32 mouse cellular contexts compared by ENCODE assay signal in the genomic region with DNA sequence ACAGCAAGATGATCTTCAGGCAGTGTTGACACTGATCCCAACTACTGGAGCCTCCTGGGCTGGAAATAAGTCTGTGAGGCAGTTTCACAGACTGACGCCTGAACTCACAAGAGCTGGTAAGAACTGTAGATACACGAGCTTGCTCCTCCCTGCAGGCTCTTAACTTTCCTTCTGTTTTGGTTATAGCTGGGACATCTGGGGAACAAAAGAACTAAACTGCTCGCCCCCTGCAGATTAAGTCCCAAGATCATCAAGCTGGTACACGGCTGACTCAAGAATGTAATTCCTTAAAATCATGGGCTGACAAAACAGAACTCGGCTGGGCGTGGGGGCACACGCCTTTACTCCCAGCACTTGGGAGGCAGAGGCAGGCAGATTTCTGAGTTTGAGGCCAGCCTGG. TPM values are rescaled to one million over a fixed set of nuclear protein-coding genes. Genes with fewer than 3 reads are reported as not detected.
"Had no signal": no experiment of that assay in that cellular context is flagged by ENCODE, and none has a peak within 500 bp of the region (broad histone marks: within the 10 kb centered on the region; RNA-seq: fewer than 3 reads in every experiment).

No protein-coding gene starts in this region.

- H3K9ac ChIP-seq: heart, embryonic 12.5 days; hindbrain, embryonic 12.5 days; hindbrain, embryonic 14.5 days; intestine, embryonic 15.5 days; limb, embryonic 13.5 days; limb, embryonic 15.5 days; liver, embryonic 12.5 days; liver, embryonic 14.5 days had no signal

- H3K9me3 ChIP-seq: heart, embryonic 10.5 days; heart, embryonic 12.5 days; hindbrain, embryonic 10.5 days; hindbrain, embryonic 12.5 days; intestine, embryonic 15.5 days; limb, embryonic 13.5 days; limb, embryonic 15.5 days; liver, embryonic 12.5 days had no signal

- H3K4me1 ChIP-seq: hindbrain, embryonic 10.5 days; intestine, embryonic 15.5 days; limb, embryonic 15.5 days had no signal

- H3K27ac ChIP-seq: gastrocnemius, adult 2 months; heart, embryonic 10.5 days; hindbrain, embryonic 10.5 days; hindbrain, embryonic 12.5 days; hindbrain, embryonic 14.5 days; intestine, embryonic 15.5 days; limb, embryonic 13.5 days; limb, embryonic 15.5 days; liver, embryonic 12.5 days; liver, embryonic 14.5 days had no signal

- H3K36me3 ChIP-seq: heart, embryonic 12.5 days; intestine, embryonic 15.5 days had no signal

- DNase-seq: gastrocnemius, adult 2 months; gastrocnemius, postnatal 10 days; gastrocnemius, postnatal 25 days; heart, adult 18-20 months; heart, postnatal 10 days; heart, postnatal 4 days; kidney, adult 18-20 months; kidney, adult 8-10 months; kidney, postnatal 10 days; kidney, postnatal 25 days; kidney, postnatal 4 days; layer of hippocampus, adult 9-11 months; layer of hippocampus, postnatal 36 days; left cerebral cortex, postnatal 4 days had no signal

- ATAC-seq: hindbrain, embryonic 16.5 days; inflammation-experienced regulatory T-cells, adult 6 months; intestine, embryonic 15.5 days; intestine, postnatal 0 days; liver, embryonic 12.5 days had no signal

- H3K4me3 ChIP-seq: gastrocnemius, adult 2 months; heart, embryonic 10.5 days; heart, embryonic 12.5 days; hindbrain, embryonic 10.5 days; hindbrain, embryonic 12.5 days; intestine, embryonic 15.5 days; limb, embryonic 13.5 days; limb, embryonic 15.5 days; liver, embryonic 12.5 days had no signal

RNA-seq across cellular contexts. Expression of a gene that starts 1.8 kb away (rescaled TPM):
- total RNA-seq: gastrocnemius, adult 2 months; gastrocnemius, postnatal 25 days; granulocyte monocyte progenitor cell, adult 5-6 weeks; heart, adult 18-20 months; heart, postnatal 10 days; heart, postnatal 25 days; heart, postnatal 4 days; layer of hippocampus, adult 8-10 months; layer of hippocampus, postnatal 14 days; liver, adult 2 months had no signal
